Mouse (Mus musculus) kidney, adult 2 months (tissue): ENCODE measurements at regions not wholly inside any gene's neighbourhood (a gene's known extent, or its start where the extent isn't known, plus 50 kb on each side); places are given as distances from the start of the nearest gene placed in this dataset.

Experiments used
- CTCF ChIP-seq: fragments of 200-500 bp; conservative IDR thresholded peaks from 2 replicates; pipeline ENCODE4 v1.5.1; 2011; ENCODE audit warnings: low read depth, mild to moderate bottlenecking, control low read depth, low read length, moderate library complexity, mixed read lengths; ENCODE audit not compliant: insufficient read depth, insufficient read length
- POLR2A ChIP-seq: fragments of 200-500 bp; IDR thresholded peaks from one replicate; pipeline ENCODE4 v1.6.1; 2011; ENCODE audit warnings: low read depth, low read length, control low read depth

GRCm38 (mm10) chr11:48176451-48176850 is 187.7 kb upstream of the Sgcd start:
- TF ChIP-seq CTCF: no peak
- TF ChIP-seq POLR2A: no peak
